Mouse (Mus musculus) CD4-positive, CD25-positive, alpha-beta regulatory T cell, adult 2 months (primary cell): ENCODE results near the gene St7.

Source experiments
- DNase-seq: peaks from one replicate; pipeline ENCODE4 v3.0.0-alpha.2; 2012; ENCODE audit warnings: low read depth, low spot score

The St7 gene

DNA sequence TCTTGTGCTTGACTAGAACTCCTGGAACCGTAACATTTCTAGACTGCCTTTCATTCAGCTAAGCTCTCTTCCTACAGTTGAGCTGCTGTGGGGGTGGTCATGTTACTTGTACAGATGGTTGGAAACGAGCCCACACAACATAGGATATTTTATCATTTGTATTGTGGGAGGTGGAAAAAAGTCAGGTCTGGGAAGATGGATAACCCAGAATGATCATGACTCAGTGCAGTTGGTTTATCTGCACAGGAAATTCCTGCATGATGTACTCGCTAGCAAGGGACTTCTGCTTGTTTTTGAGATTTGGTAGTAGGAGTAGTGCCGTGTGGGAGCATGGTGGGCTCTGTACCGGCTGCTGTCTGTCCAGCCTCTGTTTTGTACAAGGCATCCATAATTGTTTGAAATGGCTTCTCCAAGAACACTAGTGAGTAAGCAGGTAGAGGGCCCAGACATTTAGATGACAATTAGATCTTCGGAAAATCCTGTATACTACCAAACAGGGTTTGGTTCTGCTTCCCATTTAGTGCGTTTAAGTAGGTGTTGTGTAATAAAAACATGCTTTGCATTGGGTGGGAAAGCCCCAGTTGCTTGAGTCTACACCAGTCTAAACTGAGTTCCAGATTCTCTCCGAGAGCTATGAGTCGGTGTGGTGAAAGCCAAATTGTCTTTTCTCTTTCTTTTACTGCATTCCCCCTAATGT lies 71.4 kb downstream of the St7 start:
- no peak for DNase-seq

DNA sequence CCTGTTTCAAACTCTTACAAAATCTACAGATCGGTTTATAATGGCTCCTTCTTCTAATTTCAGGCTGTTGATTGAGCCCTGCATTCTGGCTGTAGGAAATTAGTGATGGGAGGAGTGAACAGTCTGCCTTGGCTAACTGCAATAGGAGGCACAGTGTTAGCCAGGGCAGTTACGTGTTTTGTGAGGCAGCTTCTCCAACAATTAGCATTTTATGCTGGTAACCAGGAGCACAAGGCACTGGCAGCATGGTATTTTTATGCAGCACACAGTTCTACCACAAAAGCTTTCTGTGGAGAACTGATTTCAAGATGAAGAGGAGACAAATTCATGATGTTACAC lies 71.9 kb downstream of the St7 start:
- DNase-seq, result no peak

DNA sequence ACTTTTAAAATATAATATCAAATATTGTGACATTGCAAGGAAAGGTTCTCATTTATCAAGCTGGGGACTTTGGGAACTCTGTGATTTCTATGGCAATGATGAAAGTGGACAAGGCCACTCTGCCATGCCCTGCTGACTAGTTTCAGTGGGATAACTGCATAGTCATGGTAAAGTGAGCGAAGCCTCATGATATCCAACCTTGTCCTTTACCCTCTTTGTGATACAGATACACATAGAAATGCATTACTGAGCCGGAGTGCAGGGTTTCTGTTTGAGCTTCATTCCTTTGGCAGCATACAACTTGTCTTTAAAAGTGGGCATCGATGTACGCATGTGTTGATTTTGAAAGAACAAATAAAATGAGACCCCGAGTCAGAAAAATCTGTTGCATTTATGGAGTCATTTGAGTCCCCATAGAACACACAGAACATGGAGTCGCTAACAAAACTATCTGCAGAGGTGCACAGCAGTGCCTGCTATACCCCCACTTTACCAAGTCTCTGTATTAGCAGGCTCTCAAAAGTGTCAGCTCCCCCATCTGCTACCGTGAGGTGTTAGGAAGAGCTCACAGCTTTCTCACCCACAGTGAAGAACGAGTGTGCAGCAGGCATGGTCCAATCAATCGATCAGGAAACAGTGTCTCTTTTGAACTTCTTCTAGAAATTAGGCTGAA lies 77.4 kb downstream of the St7 start:
- DNase-seq, result no peak

DNA sequence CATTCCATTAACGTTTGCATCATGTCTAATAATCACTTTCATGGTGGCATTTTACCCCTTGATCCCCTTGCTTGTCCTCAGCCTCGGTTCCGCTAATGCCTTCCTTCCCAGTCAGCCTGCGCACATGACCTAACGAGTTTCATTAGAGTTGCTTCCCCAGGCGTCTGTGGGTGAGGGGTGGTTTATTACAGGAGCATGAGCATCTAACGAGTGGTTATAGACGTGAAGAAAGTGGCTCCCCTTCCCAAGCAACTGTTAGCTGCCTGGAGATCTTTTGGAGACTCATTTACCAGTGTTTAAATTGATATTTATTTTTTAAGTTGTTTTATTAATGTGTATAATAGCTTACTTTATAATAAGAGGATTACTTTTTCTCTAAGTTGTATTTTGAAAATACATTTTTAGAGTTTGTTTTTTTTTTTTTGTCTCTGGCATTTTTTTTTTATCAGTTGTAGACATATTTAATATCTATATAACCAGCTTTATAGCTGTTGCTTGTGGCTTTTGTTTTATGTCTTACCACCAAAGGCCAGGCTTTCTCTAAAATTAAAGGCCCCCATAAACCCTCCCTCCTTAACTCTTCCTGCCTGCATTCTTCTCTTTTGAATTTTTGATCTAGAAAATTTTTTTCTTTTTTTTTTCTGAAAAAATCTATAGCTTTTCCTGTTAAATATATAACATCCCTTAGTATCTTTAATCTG lies 78.1 kb downstream of the St7 start:
- DNase-seq, result no peak

DNA sequence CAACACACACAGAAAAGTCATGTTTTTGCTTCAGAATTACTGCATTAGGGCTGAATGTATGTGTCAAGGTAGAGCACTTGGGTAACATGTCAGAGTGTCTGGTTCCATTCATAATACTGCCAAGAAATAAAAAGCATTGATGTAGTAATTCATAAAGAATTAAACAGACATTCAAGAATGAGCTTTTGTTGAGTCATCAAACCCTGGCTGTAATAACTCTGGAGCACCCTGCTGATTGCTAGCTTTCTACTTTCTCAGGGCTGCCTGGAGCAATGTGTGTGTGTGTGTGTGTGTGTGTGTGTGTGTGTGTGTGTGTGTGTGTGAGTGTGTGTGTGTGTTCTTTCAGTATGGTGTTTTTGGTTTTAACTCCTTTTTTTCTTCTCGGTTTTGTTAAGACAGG lies 78.7 kb downstream of the St7 start:
- no peak for DNase-seq

DNA sequence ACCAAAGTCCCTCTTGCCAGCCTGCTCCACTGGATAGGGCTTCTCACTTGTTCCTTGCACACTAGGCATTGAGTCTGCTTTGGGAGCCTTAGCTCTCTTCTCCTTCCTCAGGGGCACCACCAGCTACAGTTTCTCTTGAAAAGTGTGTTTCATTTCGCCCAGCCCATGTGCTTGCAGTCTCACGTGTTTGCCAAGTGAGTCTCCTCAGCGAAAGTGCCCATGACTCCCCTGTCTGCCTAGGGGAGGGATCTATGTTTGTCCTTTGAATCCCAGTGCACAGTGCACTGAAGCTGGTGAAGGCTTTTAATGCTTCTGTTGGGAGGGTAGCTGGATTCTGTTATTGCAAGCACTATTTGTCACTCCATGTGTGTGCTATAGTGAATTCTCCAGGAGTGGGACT lies 79.8 kb downstream of the St7 start:
- DNase-seq, result no peak

DNA sequence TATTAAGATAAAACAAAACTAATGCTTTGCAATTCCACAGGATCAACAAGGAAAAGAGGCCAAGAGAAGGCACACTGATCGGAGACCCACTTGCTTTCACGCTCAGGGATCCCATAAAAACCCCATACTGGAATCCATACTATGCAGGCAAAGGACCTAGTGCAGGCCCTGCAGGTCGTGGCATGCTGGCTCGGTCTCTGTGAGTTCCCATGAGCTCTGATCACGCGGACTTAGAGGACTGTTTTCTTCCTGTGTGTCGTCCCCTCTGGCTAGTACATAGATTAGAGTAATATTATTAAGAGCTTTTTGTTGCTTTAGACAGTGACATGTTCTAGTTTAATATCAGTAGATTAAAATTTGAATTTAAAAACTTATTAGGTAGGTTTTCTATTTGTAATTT lies 83.3 kb downstream of the St7 start:
- DNase-seq, result no peak

DNA sequence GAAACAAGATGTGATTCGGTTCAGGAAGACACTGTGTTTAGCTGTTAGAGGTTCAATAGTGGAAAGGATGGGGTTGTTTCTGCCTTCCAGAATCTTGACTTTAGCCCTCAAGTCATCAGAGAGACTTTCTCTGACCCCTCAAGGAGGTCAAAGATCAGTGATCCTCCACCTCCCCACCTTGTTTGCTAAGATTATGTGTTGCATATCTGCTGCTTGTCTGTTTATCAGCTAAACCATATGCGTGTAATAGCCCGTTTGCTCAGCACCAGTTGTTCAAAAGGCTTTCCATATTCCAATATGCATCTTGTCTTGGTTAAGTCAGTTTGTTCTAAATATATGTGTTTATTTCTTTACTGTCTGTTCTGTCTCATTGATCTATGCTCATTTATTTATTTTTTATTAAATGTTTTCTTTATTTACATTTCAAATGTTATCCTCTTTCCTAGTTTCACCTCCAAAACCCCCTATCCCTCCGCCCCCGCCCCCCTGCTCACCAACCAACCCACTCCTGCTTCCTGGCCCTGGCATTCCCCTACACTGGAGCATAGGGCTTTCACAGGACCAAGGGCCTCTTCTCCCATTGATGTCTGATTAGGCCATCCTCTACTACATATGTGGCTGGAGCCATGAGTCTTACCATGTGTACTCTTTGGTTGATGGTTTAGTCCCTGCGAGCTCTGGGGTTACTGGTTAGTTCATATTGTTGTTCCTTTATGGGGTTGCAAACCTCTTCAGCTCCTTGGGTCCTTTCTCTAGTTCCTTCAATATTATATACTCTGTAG lies 84.5 kb downstream of the St7 start:
- no peak for DNase-seq

DNA sequence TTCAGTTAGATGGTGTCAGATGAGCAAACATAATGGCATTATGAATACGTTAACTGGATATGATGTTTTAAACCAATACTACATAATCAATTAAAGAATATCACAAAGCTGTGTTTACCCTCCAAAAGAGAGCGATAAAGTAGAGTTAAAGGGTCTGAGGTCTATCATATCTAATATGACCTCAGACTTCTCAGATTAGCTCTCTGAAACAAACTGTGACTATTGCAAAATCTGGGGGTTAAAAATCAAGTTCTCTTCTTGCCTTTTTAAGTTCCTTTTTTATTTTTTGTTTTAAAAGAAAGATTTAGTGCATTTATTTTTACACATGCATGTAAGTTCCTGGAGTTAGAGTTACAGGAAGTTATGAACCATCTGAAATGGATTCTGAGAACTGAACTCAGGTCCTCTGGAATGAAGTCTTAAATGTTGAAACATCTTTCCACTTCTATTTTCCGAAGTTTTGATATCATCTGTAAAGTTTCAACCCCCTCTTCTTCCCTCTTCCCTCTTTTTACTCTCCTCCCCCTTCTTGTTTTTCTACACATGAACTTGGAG lies 86.0 kb downstream of the St7 start:
- no peak for DNase-seq

DNA sequence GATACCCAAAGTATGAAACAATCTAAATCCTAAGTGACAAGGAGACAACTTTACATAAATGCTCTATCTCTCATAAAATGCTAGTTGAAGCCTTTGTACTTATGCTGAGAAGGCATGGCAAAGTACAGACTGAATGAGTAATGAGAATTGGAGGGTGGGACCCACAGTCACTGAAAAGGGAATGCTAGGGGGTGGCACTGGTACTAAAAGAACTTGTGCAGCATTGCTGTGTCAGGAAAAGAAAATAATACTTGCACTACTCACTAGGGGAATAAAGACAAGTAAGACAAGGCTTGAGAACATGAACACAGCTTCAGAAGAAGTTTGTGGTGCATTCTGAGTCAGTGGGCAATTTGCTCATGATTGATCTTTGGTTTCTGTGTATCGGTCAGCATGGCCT lies 90.8 kb downstream of the St7 start:
- no peak for DNase-seq

DNA sequence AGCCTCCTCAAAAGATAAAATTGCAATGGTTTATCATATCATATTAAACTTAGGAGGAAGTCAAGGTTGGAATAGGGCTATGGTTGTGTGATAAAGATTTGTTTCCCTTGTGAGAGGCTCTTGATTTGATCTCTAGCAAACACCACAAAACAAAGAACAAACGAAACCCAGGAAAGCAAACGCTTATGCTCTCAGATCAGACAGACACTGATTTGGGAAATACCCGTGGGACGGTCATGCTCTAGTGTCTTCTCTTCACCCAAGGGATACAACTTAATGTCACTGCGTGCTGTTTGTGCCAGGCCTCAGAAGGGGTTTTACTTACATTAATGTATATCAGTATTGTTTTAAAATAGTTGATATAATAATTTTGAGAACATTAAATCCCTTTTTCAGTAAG lies 91.8 kb downstream of the St7 start:
- no peak for DNase-seq

DNA sequence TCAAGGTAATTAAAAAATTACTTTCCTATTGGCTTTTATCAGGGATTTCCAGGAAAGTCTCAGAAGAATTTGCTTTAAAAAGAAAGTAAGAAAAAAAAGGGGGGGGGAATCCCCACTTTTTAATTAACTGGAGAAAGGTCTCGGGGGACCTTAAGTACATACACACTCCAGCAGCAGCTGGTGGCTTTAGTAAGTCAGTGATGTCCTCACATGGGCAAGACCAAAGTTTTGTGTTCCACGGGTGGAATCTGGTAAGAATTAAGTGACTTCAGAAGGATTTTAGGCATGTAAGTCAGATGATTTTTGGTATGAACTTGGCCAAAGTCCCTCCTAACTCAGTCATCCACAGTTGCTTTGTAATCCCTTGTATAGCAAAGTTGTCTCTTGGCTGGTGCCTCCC lies 92.5 kb downstream of the St7 start:
- DNase-seq, result no peak

DNA sequence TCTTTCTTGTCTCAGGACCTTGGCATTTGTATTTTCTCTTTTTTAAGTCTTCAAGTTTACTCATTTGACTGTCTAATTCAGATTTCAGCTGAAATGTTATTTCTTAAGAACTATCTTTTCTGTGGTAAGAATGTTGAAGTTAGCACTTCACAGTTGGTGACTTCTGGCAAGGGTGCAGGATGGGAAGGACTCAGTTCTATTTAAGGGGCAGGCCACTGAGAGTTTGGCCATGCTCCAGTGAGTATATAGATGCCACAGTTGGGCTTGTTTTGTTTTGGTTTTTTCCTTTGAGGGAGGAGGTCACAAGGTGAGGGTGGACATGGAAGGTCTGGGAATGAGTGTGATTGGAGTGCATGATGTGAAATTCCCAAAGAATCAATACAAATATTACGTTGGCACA lies 95.1 kb downstream of the St7 start:
- DNase-seq, result no peak

DNA sequence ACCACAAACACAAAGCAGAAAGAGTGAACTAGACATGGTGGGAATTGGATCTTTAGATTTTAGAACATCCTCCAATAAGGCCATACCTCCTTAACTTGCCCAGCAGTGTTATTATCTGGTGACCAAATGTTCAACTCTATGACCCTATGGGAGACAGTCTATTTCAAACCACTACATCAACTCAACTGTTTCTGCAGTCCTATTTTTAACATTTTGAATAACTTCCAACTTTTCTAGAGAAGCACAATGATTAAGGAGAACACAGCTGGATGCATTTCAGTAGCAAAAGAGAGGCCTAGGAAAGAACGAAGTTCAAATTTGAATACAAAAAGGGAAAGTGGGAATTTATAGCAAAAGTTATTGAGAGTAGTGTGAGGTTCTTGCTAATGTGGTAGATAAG lies 97.5 kb downstream of the St7 start:
- no peak for DNase-seq

DNA sequence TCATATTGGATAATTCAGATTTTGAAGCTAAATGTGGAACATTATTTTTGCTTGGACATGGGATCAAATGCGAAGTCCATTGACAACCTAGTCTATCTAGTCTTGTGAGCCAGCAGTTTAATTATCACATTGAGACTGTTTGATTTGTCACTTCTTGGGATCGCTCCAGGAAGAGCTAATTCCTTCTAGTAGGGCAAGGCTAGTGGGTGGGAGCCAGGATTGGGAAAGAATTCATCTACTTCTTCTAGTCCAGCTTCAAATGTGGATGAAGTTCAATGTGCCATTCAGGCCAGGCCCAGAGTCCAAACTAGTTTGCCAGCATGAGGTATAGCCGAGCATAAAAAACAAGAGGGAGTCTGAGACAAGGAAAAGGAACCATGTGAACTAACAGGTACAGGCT lies 100.7 kb downstream of the St7 start:
- DNase-seq, result no peak

DNA sequence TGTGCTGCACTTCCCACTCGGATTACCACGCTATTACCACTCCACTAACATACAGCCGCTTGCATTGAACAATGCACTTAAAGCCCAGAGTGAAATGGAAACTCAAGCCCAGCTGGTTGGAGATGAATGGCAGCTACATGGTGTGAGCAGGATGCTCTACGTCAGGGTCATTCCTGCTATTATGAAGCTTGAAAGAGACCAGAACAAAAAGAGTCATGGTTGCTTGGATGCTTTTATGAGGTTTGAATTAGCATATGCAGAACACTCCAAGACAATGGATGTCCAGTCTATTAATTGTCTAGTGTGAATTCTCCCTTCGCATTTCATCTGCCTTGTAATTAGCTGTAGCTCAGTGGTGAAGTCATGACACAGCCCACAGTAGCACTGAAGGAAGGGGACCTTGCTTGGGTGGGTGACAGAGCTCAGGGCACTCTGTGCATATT lies 104.6 kb downstream of the St7 start:
- no peak for DNase-seq

DNA sequence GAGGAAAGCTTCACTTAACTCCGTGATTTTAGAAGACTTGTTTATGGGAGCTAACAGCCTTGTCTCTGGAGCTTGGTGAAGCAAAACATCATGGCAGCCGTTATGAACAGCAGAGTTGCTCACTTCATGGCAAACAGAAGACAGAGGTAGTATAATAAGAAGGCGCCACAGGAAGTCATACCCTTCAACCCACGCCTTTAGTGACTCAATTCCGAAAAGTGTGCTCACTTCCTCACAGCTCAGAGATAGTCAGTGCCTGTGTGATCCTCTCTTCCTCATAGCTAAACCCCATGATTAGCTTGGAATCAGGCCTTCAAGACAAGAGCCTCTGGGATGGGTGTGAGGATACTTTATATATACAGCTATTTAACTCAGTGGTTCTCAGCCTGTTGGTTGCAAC lies 108.0 kb downstream of the St7 start:
- peak; percentile 7 for DNase-seq

DNA sequence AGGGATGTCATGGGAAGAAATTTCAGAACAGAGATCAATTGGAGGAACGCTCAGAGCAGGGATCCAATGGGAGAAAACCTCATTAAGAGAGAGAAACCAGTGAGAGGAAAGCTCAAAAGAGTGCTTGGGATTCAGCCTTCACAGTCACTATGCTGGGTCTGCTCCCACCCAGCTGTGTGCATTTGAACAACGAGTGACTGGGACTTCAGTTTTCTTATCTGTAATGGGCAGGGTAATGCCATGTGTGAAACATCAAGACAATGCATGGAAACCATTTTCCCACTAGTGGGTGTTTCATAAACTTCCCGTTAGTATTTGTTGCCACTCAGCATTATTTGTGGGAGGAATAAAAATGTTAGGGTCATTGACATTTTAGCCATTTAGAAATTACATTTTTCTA lies 111.7 kb downstream of the St7 start:
- no peak for DNase-seq

DNA sequence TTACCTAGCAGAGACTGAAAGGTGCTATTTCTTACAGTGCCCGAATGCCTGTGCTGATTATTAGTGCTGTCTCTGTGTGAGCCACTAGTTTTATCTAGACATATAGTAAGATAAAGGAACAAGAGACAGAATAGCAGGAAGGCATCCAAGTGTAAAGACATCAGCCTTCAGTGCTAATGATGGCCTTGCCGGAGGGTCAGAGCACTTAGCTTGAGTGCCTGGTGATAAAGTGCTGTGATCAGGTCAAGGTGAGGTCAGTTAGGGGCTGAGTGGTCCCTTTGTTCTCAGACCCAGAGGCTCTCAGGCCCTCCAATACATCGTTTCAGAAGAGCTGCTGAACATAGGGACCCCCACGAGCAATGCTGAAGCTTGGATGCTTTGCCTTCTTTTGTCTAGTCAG lies 113.8 kb downstream of the St7 start:
- DNase-seq, result no peak

DNA sequence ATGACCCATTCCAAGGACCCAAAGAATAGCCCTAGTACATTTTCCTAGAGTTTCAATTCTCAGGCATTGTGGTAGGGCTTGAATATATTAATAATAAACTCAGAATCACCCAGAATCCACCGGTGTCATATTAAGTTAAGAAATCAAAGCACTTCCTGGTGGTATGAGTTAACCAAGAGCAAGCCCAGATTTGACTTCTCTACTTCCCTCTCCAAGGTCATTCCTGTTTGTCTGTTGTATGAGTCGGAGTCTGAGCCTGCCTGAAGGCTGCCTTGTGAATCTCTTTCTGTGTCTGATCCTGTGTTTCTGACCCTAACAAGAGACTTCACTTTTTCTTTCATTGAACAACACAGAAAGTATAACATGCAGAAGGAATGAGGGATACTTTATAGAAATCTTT lies 118.3 kb downstream of the St7 start:
- no peak for DNase-seq

DNA sequence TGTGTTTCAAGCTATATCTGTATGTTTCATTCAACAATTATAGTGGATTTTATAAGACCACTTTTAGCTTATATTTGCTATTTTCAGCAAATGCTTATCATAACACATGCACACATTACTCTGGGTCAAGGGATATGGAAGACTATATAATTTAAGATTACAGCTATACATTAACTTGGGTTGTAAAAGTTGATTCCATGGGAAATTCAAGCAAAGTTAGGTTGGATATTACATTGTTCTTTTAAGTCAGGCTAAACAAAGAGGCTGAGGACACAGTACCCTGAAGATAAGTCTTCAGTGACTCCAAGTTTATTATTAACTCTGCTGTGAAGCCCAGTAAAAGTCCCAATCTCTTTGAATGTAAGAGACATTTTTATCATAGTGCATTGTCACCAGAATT lies 118.8 kb downstream of the St7 start:
- no peak for DNase-seq

DNA sequence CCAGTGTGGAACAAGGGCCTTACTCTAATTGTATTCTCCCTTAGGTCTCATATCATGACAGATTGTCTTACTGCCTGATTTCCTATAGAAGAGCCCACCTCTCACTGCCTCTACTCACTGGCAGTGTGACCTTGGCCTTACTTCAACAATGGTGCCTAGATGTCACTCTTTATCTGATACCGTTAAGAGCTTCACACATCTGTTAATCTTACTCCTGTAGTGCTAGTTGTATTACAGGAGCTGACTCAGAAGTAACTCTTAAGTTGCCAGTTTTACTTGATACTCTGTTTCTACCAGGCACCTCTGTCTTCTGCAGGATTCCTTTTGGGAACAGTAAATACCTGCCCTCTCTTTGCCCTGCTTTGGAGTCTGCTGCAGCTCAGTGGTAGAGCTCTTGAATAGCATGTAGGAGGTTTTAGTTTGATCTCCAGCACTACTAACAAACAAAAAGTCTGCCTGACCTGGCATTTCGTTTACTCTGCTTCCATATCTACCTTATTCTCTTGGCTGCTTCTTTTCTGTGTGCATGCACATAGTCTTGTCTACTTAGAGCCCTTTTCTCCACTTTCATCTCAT lies 121.4 kb downstream of the St7 start:
- DNase-seq, result no peak
